Mouse (Mus musculus): ENCODE measurements around the gene Macrod2.

DNA sequence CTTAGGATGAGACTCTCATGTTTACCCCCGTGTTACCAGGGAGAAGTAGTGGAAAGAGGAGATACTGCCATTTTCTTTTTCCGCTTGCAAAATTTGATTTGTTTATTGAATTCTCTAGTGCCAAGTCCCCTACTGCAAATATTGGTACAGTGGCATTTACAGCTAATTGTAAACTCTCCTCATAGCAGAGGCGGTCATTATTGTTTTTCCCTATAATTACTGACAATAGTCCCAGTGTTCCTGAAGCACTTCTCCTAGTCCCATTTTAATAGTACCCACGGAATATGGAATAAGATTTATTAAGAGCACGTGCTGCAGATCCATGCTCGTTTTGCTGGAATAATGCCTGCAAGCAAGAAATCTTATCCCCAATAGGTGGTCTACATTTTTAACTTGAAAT lies 1518.8 kb downstream of the Macrod2 start:
- TF ChIP-seq CTCF (IDR thresholded peaks at IDR 0.05; ENCODE audit: borderline replicate concordance, insufficient read depth, low read depth, low read length) (no peak), POLR2A (IDR thresholded peaks at IDR 0.05; ENCODE audit: borderline replicate concordance, insufficient read depth, low read length) (no peak)

Measured in cerebellum, adult 2 months (tissue).